Comparison of ENCODE assay signal across 9 mouse cellular contexts in genomic region chr19:53890781-53891251, GRCm38 (mm10). TPM values are rescaled to one million over a fixed set of nuclear protein-coding genes. Genes with fewer than 3 reads are reported as not detected.
A peak's percentile ranks its signal among the peaks of the same experiment; 100 is the strongest.
DNase-seq lines count a peak whose midpoint lies in the region; ATAC-seq and TF ChIP-seq lines count a peak whose summit lies in the region.
"Had no signal": no experiment of that assay in that cellular context is flagged by ENCODE, and none has a peak within 500 bp of the region (broad histone marks: within the 10 kb centered on the region; RNA-seq: fewer than 3 reads in every experiment).

No protein-coding gene starts in this region.

- H3K4me2 ChIP-seq in kidney, embryonic 14.5 days (replicated peaks; ENCODE audit: low read depth, low read length), result no peak overlapping the region
- peak overlapping the region; percentile 33 for H3K4me2 ChIP-seq in liver, embryonic 14.5 days (ENCODE audit: low read depth)
- H3K4me2 ChIP-seq in stomach, postnatal 0 days (replicated peaks; ENCODE audit: low read depth), result no peak overlapping the region
- H3K4me2 ChIP-seq in midbrain, embryonic 16.5 days (ENCODE audit: low read length), result no peak overlapping the region
- no peak overlapping the region for H3K4me2 ChIP-seq in hindbrain, embryonic 11.5 days (replicated peaks; ENCODE audit: low read depth, low read length)
- H3K4me2 ChIP-seq: embryonic facial prominence, embryonic 12.5 days had no signal

- no peak for ATAC-seq in kidney, embryonic 14.5 days (ENCODE audit: low FRiP score, low TSS enrichment)
- 0 out of 2 replicates have a peak, but pooled peaks have one; percentile 23 for ATAC-seq in erythroblast, adult 5-6 weeks (replicated peaks; ENCODE audit: low FRiP score, poor library complexity, severe bottlenecking)
- peak; percentile 14; the same call in 1 of the 2 replicates for ATAC-seq in liver, embryonic 14.5 days (ENCODE audit: insufficient read depth)
- peak; percentile 27; the same call in 1 of the 2 replicates for ATAC-seq in stomach, postnatal 0 days (ENCODE audit: low FRiP score, low TSS enrichment)
- no peak for ATAC-seq in midbrain, embryonic 16.5 days
- ATAC-seq in hindbrain, embryonic 11.5 days (ENCODE audit: low FRiP score), result no peak

- H3K9me3 ChIP-seq in kidney, embryonic 14.5 days (ENCODE audit: control insufficient read depth, low read length), result no peaks in the 10 kb centered on the region
- no peaks in the 10 kb centered on the region for H3K9me3 ChIP-seq in liver, embryonic 14.5 days (ENCODE audit: control insufficient read depth, low read length)
- H3K9me3 ChIP-seq in stomach, postnatal 0 days (ENCODE audit: control insufficient read depth, low read length), result no peaks in the 10 kb centered on the region
- H3K9me3 ChIP-seq in midbrain, embryonic 16.5 days (replicated peaks; ENCODE audit: control insufficient read depth, low read length, poor library complexity, severe bottlenecking), result no peaks in the 10 kb centered on the region
- H3K9me3 ChIP-seq in hindbrain, embryonic 11.5 days (ENCODE audit: control insufficient read depth, low read length), result no peaks in the 10 kb centered on the region
- H3K9me3 ChIP-seq: embryonic facial prominence, embryonic 12.5 days had no signal

- H3K27me3 ChIP-seq in kidney, embryonic 14.5 days (ENCODE audit: control insufficient read depth, insufficient read depth, low read length), result no peaks in the 10 kb centered on the region
- no peaks in the 10 kb centered on the region for H3K27me3 ChIP-seq in liver, embryonic 14.5 days (ENCODE audit: control insufficient read depth, insufficient read depth, low read length)
- no peaks in the 10 kb centered on the region for H3K27me3 ChIP-seq in stomach, postnatal 0 days (ENCODE audit: control insufficient read depth, insufficient read depth, low read length)
- no peaks in the 10 kb centered on the region for H3K27me3 ChIP-seq in midbrain, embryonic 16.5 days (ENCODE audit: control insufficient read depth, insufficient read depth, low read depth, low read length)
- H3K27me3 ChIP-seq in hindbrain, embryonic 11.5 days (ENCODE audit: control insufficient read depth, insufficient read depth, low read length), result no peaks in the 10 kb centered on the region
- H3K27me3 ChIP-seq: embryonic facial prominence, embryonic 12.5 days had no signal

- H3K36me3 ChIP-seq in kidney, embryonic 14.5 days (ENCODE audit: control insufficient read depth, insufficient read depth, low read length), result no peaks in the 10 kb centered on the region
- H3K36me3 ChIP-seq in liver, embryonic 14.5 days (replicated peaks; ENCODE audit: control insufficient read depth, insufficient read depth, low read depth), result no peaks in the 10 kb centered on the region
- H3K36me3 ChIP-seq in stomach, postnatal 0 days (ENCODE audit: control insufficient read depth, insufficient read depth, low read length), result no peaks in the 10 kb centered on the region
- H3K36me3 ChIP-seq in midbrain, embryonic 16.5 days (ENCODE audit: control insufficient read depth, insufficient read depth, low read length), result no peaks in the 10 kb centered on the region
- H3K36me3 ChIP-seq in hindbrain, embryonic 11.5 days (ENCODE audit: control insufficient read depth, insufficient read depth, low read length), result no peaks in the 10 kb centered on the region
- H3K36me3 ChIP-seq: embryonic facial prominence, embryonic 12.5 days had no signal

- H3K4me1 ChIP-seq in kidney, embryonic 14.5 days (ENCODE audit: control insufficient read depth, insufficient read depth, low read length), result peaks cover 12% of the 10 kb centered on the region; the same call in 1 of the 2 replicates
- H3K4me1 ChIP-seq in liver, embryonic 14.5 days (replicated peaks; ENCODE audit: control insufficient read depth in 2 of 2, insufficient read depth in 2 of 2, low read length in 1 of 2), result peaks cover 80 to 82% of the 10 kb centered on the region in 2 experiments
- H3K4me1 ChIP-seq in stomach, postnatal 0 days (replicated peaks; ENCODE audit: control insufficient read depth, insufficient read depth), result peaks cover 25% of the 10 kb centered on the region
- no peaks in the 10 kb centered on the region for H3K4me1 ChIP-seq in midbrain, embryonic 16.5 days (ENCODE audit: control insufficient read depth, insufficient read depth, low read length)
- H3K4me1 ChIP-seq in hindbrain, embryonic 11.5 days (replicated peaks; ENCODE audit: control insufficient read depth, insufficient read depth, low read length), result no peaks in the 10 kb centered on the region

- 0 out of 2 replicates have a peak overlapping the region, but pooled peaks have one; percentile 7 for H3K27ac ChIP-seq in kidney, embryonic 14.5 days (ENCODE audit: low read depth, low read length)
- peak overlapping the region; percentile 76 for H3K27ac ChIP-seq in liver, embryonic 14.5 days
- H3K27ac ChIP-seq in stomach, postnatal 0 days (replicated peaks), result peak overlapping the region; percentile 88
- no peak overlapping the region for H3K27ac ChIP-seq in midbrain, embryonic 16.5 days (ENCODE audit: low read length)
- no peak overlapping the region for H3K27ac ChIP-seq in hindbrain, embryonic 11.5 days (ENCODE audit: low read depth, low read length)

- peak; percentile 80 for TF ChIP-seq EP300 in liver, embryonic 14.5 days (IDR thresholded peaks at IDR 0.05; ENCODE audit: low read depth)
- no peak for TF ChIP-seq EP300 in stomach, postnatal 0 days (optimal IDR thresholded peaks at IDR 0.05)

- H3K9ac ChIP-seq in kidney, embryonic 14.5 days (ENCODE audit: low read depth, low read length), result no peak overlapping the region
- H3K9ac ChIP-seq in liver, embryonic 14.5 days (replicated peaks), result peak overlapping the region; percentile 32; the same call in 1 of the 2 replicates
- H3K9ac ChIP-seq in stomach, postnatal 0 days (ENCODE audit: low read length), result no peak overlapping the region
- no peak overlapping the region for H3K9ac ChIP-seq in midbrain, embryonic 16.5 days (ENCODE audit: low read depth, low read length)
- no peak overlapping the region for H3K9ac ChIP-seq in hindbrain, embryonic 11.5 days (ENCODE audit: low read depth, low read length)
- H3K9ac ChIP-seq: embryonic facial prominence, embryonic 12.5 days had no signal

- TF ChIP-seq CTCF in liver, embryonic 14.5 days (IDR thresholded peaks at IDR 0.05; ENCODE audit: low read depth), result peak; percentile 20; the same call in 1 of the 2 replicates
- TF ChIP-seq CTCF in stomach, postnatal 0 days (IDR thresholded peaks at IDR 0.05; ENCODE audit: low read depth), result 0 out of 2 replicates have a peak, but pooled peaks have one; percentile 11

- DNase-seq in kidney, adult 11 months, result no peak
- DNase-seq in liver, embryonic 14.5 days (ENCODE audit: low read depth in 3 of 3, low spot score in 3 of 3), result peak; percentile 56 to 70 (median 60)
- DNase-seq in stomach, postnatal 0 days (ENCODE audit: low spot score), result peak; percentile 57
- DNase-seq in hindbrain, embryonic 11.5 days (ENCODE audit: low spot score), result no peak
- DNase-seq in gastrocnemius, postnatal 4 days (ENCODE audit: low spot score in 2 of 2), result no peak

- no peak overlapping the region for H3K4me3 ChIP-seq in kidney, embryonic 14.5 days (ENCODE audit: low read length)
- no peak overlapping the region for H3K4me3 ChIP-seq in liver, embryonic 14.5 days (ENCODE audit: insufficient read depth in 1 of 2, low read depth in 2 of 2, low read length in 2 of 2)
- H3K4me3 ChIP-seq in stomach, postnatal 0 days (ENCODE audit: low read depth, low read length), result no peak overlapping the region
- H3K4me3 ChIP-seq in midbrain, embryonic 16.5 days (ENCODE audit: low read depth, low read length), result no peak overlapping the region
- H3K4me3 ChIP-seq in hindbrain, embryonic 11.5 days (ENCODE audit: low read depth, low read length), result no peak overlapping the region
- H3K4me3 ChIP-seq: embryonic facial prominence, embryonic 12.5 days had no signal

- WGBS in kidney, embryonic 14.5 days, result 82% methylated on average over 5 of the region's 5 CpGs
- 23% methylated on average over 5 of the region's 5 CpGs for WGBS in liver, embryonic 14.5 days (ENCODE audit: insufficient replicate concordance)
- 62% methylated on average over 5 of the region's 5 CpGs for WGBS in stomach, postnatal 0 days
- WGBS in midbrain, embryonic 16.5 days, result 61% methylated on average over 5 of the region's 5 CpGs
- WGBS in hindbrain, embryonic 11.5 days, result 72% methylated on average over 5 of the region's 5 CpGs

RNA-seq across cellular contexts. Expression of gene Pdcd4, which starts 1.2 kb away (rescaled TPM):
- polyA plus RNA-seq in kidney, embryonic 14.5 days (2014; fragmentation: Nextera tagmentation; extraction: Ambion mirVana), result 134 and 136 TPM in 2 replicates
- total RNA-seq in erythroblast, adult 5-6 weeks (2015; ENCODE audit: low replicate concordance), result 46.9 and 57.7 TPM in 2 replicates
- total RNA-seq in erythroblast, adult 5-6 weeks (2017; ENCODE audit: low replicate concordance), result 66.9 and 99.0 TPM in 2 replicates
- 3.0 and 6.6 TPM in 2 replicates for polyA plus RNA-seq in liver, embryonic 14.5 days (2012; rRNA removed)
- 16.2 and 16.6 TPM in 2 replicates for polyA plus RNA-seq in liver, embryonic 14.5 days (2014; fragmentation: Nextera tagmentation; extraction: Ambion mirVana)
- 204 and 217 TPM in 2 replicates for polyA plus RNA-seq in stomach, postnatal 0 days (2015; fragmentation: Nextera tagmentation; extraction: Ambion mirVana)
- polyA plus RNA-seq in midbrain, embryonic 16.5 days (2015; fragmentation: Nextera tagmentation; extraction: Ambion mirVana), result 65.1 and 69.8 TPM in 2 replicates
- polyA plus RNA-seq in hindbrain, embryonic 11.5 days (2014; fragmentation: Nextera tagmentation; extraction: Ambion mirVana), result 66.9 and 82.4 TPM in 2 replicates
- 10 to 100 TPM; 47.6 to 48.9 TPM for total RNA-seq in gastrocnemius, postnatal 4 days (2021)

RNA-seq across cellular contexts. Expression of gene Shoc2, which starts 53.3 kb away (rescaled TPM):
- 34.3 and 59.6 TPM in 2 replicates for polyA plus RNA-seq in kidney, embryonic 14.5 days (2014; fragmentation: Nextera tagmentation; extraction: Ambion mirVana)
- total RNA-seq in erythroblast, adult 5-6 weeks (2015; ENCODE audit: low replicate concordance), result 23.6 and 25.1 TPM in 2 replicates
- 18.4 and 18.6 TPM in 2 replicates for total RNA-seq in erythroblast, adult 5-6 weeks (2017; ENCODE audit: low replicate concordance)
- polyA plus RNA-seq in liver, embryonic 14.5 days (2012; rRNA removed), result 9.7 and 9.8 TPM in 2 replicates
- 18.9 and 21.1 TPM in 2 replicates for polyA plus RNA-seq in liver, embryonic 14.5 days (2014; fragmentation: Nextera tagmentation; extraction: Ambion mirVana)
- 31.7 and 33.9 TPM in 2 replicates for polyA plus RNA-seq in stomach, postnatal 0 days (2015; fragmentation: Nextera tagmentation; extraction: Ambion mirVana)
- 60.8 and 63.0 TPM in 2 replicates for polyA plus RNA-seq in midbrain, embryonic 16.5 days (2015; fragmentation: Nextera tagmentation; extraction: Ambion mirVana)
- polyA plus RNA-seq in hindbrain, embryonic 11.5 days (2014; fragmentation: Nextera tagmentation; extraction: Ambion mirVana), result 80.9 and 81.1 TPM in 2 replicates
- 10 to 100 TPM; 35.3 to 40.7 TPM for total RNA-seq in gastrocnemius, postnatal 4 days (2021)

RNA-seq across cellular contexts. Expression of gene Bbip1, which starts 53.6 kb away (rescaled TPM):
- 96.8 and 137 TPM in 2 replicates for polyA plus RNA-seq in kidney, embryonic 14.5 days (2014; fragmentation: Nextera tagmentation; extraction: Ambion mirVana)
- 31.3 and 40.5 TPM in 2 replicates for total RNA-seq in erythroblast, adult 5-6 weeks (2015; ENCODE audit: low replicate concordance)
- total RNA-seq in erythroblast, adult 5-6 weeks (2017; ENCODE audit: low replicate concordance), result 18.9 and 28.3 TPM in 2 replicates
- 14.3 and 26.6 TPM in 2 replicates for polyA plus RNA-seq in liver, embryonic 14.5 days (2012; rRNA removed)
- polyA plus RNA-seq in liver, embryonic 14.5 days (2014; fragmentation: Nextera tagmentation; extraction: Ambion mirVana), result 55.2 and 61.2 TPM in 2 replicates
- polyA plus RNA-seq in stomach, postnatal 0 days (2015; fragmentation: Nextera tagmentation; extraction: Ambion mirVana), result 48.7 and 52.8 TPM in 2 replicates
- 135 and 152 TPM in 2 replicates for polyA plus RNA-seq in midbrain, embryonic 16.5 days (2015; fragmentation: Nextera tagmentation; extraction: Ambion mirVana)
- 139 and 142 TPM in 2 replicates for polyA plus RNA-seq in hindbrain, embryonic 11.5 days (2014; fragmentation: Nextera tagmentation; extraction: Ambion mirVana)
- total RNA-seq in gastrocnemius, postnatal 4 days (2021), result 10 to 100 TPM; 36.3 to 45.0 TPM

Comparison
In these comparisons a context has a peak if more than half of its experiments do, and no peak if none do; other contexts are left out.
1. ATAC-seq: peak in erythroblast, adult 5-6 weeks (single experiment), liver, embryonic 14.5 days (single experiment) and stomach, postnatal 0 days (single experiment); none in kidney, embryonic 14.5 days (single experiment), midbrain, embryonic 16.5 days (single experiment) and hindbrain, embryonic 11.5 days (single experiment).
2. H3K27ac ChIP-seq: peak in kidney, embryonic 14.5 days (single experiment), liver, embryonic 14.5 days (single experiment) and stomach, postnatal 0 days (single experiment); none in midbrain, embryonic 16.5 days (single experiment) and hindbrain, embryonic 11.5 days (single experiment).
3. DNase-seq: peak in liver, embryonic 14.5 days (3 of 3) and stomach, postnatal 0 days (single experiment); none in kidney, adult 11 months (single experiment), hindbrain, embryonic 11.5 days (single experiment) and gastrocnemius, postnatal 4 days (0 of 2).